In the genomic region with DNA sequence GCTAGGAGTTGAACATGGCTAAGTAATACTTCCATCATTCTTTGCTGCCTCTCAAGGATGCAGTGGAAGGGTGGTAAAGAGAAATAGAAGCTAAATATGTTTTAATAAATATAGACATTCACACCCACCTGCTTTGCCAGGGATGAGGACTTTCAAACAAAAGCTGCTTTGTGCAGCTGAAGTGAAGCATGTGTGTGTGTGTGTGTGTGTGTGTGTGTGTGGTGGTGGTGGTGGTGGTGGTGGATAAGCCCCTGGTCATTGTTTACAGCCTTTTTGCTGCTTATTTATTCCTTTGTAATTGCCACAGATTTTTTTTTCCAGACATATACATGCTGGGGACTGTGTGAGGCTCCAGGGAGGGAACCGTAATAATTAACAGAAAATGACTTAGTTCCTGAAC, we compare ENCODE assay signal across 27 mouse cellular contexts. TPM values are rescaled to one million over a fixed set of nuclear protein-coding genes. Genes with fewer than 3 reads are reported as not detected.
DNase-seq lines count a peak whose midpoint lies in the region; ATAC-seq and TF ChIP-seq lines count a peak whose summit lies in the region.
"Had no signal": no experiment of that assay in that cellular context is flagged by ENCODE, and none has a peak within 500 bp of the region (broad histone marks: within the 10 kb centered on the region; RNA-seq: fewer than 3 reads in every experiment).

No protein-coding gene starts in this region.

- H3K27me3 ChIP-seq in hindbrain, postnatal 0 days (ENCODE audit: insufficient read depth, low read length): no peaks in the 10 kb centered on the region
- peaks cover 28% of the 10 kb centered on the region for H3K27me3 ChIP-seq in hindbrain, embryonic 12.5 days
- 0 out of 2 replicates have a peak, but pooled peaks cover 1% of the 10 kb centered on the region for H3K27me3 ChIP-seq in midbrain, embryonic 12.5 days
- no peaks in the 10 kb centered on the region for H3K27me3 ChIP-seq in midbrain, embryonic 16.5 days (ENCODE audit: control insufficient read depth, insufficient read depth, low read depth, low read length)
- H3K27me3 ChIP-seq in forebrain, embryonic 14.5 days (replicated peaks; ENCODE audit: control insufficient read depth, insufficient read depth, low read length): no peaks in the 10 kb centered on the region
- H3K27me3 ChIP-seq: embryonic facial prominence, embryonic 12.5 days; liver, embryonic 12.5 days had no signal

- no peak overlapping the region for H3K27ac ChIP-seq in hindbrain, postnatal 0 days
- no peak overlapping the region for H3K27ac ChIP-seq in hindbrain, embryonic 12.5 days
- H3K27ac ChIP-seq in midbrain, embryonic 12.5 days (replicated peaks): peak overlapping the region; percentile 35; the same call in 1 of the 2 replicates
- H3K27ac ChIP-seq in midbrain, embryonic 16.5 days (ENCODE audit: low read length): no peak overlapping the region; the same call in 1 of the 2 replicates
- no peak overlapping the region for H3K27ac ChIP-seq in forebrain, embryonic 14.5 days (ENCODE audit: low read depth, low read length)
- H3K27ac ChIP-seq: embryonic facial prominence, embryonic 12.5 days; heart, adult 2 months; heart, embryonic 13.5 days; liver, embryonic 12.5 days had no signal

- no peak overlapping the region for H3K4me3 ChIP-seq in hindbrain, postnatal 0 days (ENCODE audit: low read length)
- H3K4me3 ChIP-seq in hindbrain, embryonic 12.5 days: no peak overlapping the region
- H3K4me3 ChIP-seq in midbrain, embryonic 12.5 days: no peak overlapping the region
- no peak overlapping the region for H3K4me3 ChIP-seq in midbrain, embryonic 16.5 days (ENCODE audit: low read depth, low read length)
- no peak overlapping the region for H3K4me3 ChIP-seq in forebrain, embryonic 14.5 days (ENCODE audit: low read depth, low read length)
- H3K4me3 ChIP-seq: embryonic facial prominence, embryonic 12.5 days; heart, adult 2 months; heart, embryonic 13.5 days; liver, embryonic 12.5 days had no signal

- WGBS in hindbrain, postnatal 0 days: 45% methylated on average over 1 of the region's 1 CpGs
- WGBS in hindbrain, embryonic 12.5 days: 71% methylated on average over 1 of the region's 1 CpGs
- WGBS in midbrain, embryonic 12.5 days: 47% methylated on average over 1 of the region's 1 CpGs
- 22% methylated on average over 1 of the region's 1 CpGs for WGBS in midbrain, embryonic 16.5 days
- WGBS in forebrain, embryonic 14.5 days: 0% methylated on average over 1 of the region's 1 CpGs

- H3K36me3 ChIP-seq in hindbrain, postnatal 0 days (ENCODE audit: insufficient read depth, low read length): no peaks in the 10 kb centered on the region
- no peaks in the 10 kb centered on the region for H3K36me3 ChIP-seq in hindbrain, embryonic 12.5 days
- H3K36me3 ChIP-seq in midbrain, embryonic 12.5 days: no peaks in the 10 kb centered on the region
- H3K36me3 ChIP-seq in midbrain, embryonic 16.5 days (ENCODE audit: control insufficient read depth, insufficient read depth, low read length): no peaks in the 10 kb centered on the region
- no peaks in the 10 kb centered on the region for H3K36me3 ChIP-seq in forebrain, embryonic 14.5 days (ENCODE audit: control insufficient read depth, insufficient read depth, low read length)
- H3K36me3 ChIP-seq: embryonic facial prominence, embryonic 12.5 days; heart, embryonic 13.5 days; liver, embryonic 12.5 days had no signal

- no peak overlapping the region for H3K9ac ChIP-seq in hindbrain, postnatal 0 days (replicated peaks; ENCODE audit: low read length)
- no peak overlapping the region for H3K9ac ChIP-seq in hindbrain, embryonic 12.5 days
- no peak overlapping the region for H3K9ac ChIP-seq in midbrain, embryonic 12.5 days (replicated peaks)
- H3K9ac ChIP-seq in midbrain, embryonic 16.5 days (ENCODE audit: low read depth, low read length): no peak overlapping the region
- 0 out of 2 replicates have a peak overlapping the region, but pooled peaks have one; percentile 2 for H3K9ac ChIP-seq in forebrain, embryonic 14.5 days (ENCODE audit: low read length)
- H3K9ac ChIP-seq: embryonic facial prominence, embryonic 12.5 days; heart, embryonic 13.5 days; liver, embryonic 12.5 days had no signal

- no peak overlapping the region for H3K4me2 ChIP-seq in hindbrain, postnatal 0 days (ENCODE audit: low read depth, low read length)
- no peak overlapping the region for H3K4me2 ChIP-seq in hindbrain, embryonic 12.5 days (replicated peaks)
- H3K4me2 ChIP-seq in midbrain, embryonic 12.5 days (replicated peaks): no peak overlapping the region
- no peak overlapping the region for H3K4me2 ChIP-seq in midbrain, embryonic 16.5 days (ENCODE audit: low read length)
- no peak overlapping the region for H3K4me2 ChIP-seq in forebrain, embryonic 14.5 days (ENCODE audit: low read length)
- H3K4me2 ChIP-seq: embryonic facial prominence, embryonic 12.5 days; heart, embryonic 13.5 days; liver, embryonic 12.5 days had no signal

- ATAC-seq in hindbrain, postnatal 0 days: peak; percentile 19; the same call in 1 of the 2 replicates
- ATAC-seq in hindbrain, embryonic 12.5 days (ENCODE audit: low FRiP score): no peak
- 0 out of 2 replicates have a peak, but pooled peaks have one; percentile 19 for ATAC-seq in midbrain, embryonic 12.5 days (ENCODE audit: low FRiP score, low read depth)
- ATAC-seq in midbrain, embryonic 16.5 days: no peak
- no peak for ATAC-seq in forebrain, embryonic 14.5 days
- ATAC-seq: activated CD4-positive, CD25-positive, alpha-beta regulatory T cell, adult 4 months; liver, embryonic 12.5 days had no signal

- TF ChIP-seq CTCF in hindbrain, postnatal 0 days (IDR thresholded peaks at IDR 0.05; ENCODE audit: low read depth): no peak

- H3K9me3 ChIP-seq in hindbrain, postnatal 0 days (ENCODE audit: low read length): no peaks in the 10 kb centered on the region
- H3K9me3 ChIP-seq in hindbrain, embryonic 12.5 days (replicated peaks): no peaks in the 10 kb centered on the region
- no peaks in the 10 kb centered on the region for H3K9me3 ChIP-seq in midbrain, embryonic 12.5 days
- H3K9me3 ChIP-seq in midbrain, embryonic 16.5 days (replicated peaks; ENCODE audit: control insufficient read depth, low read length, poor library complexity, severe bottlenecking): no peaks in the 10 kb centered on the region
- no peaks in the 10 kb centered on the region for H3K9me3 ChIP-seq in forebrain, embryonic 14.5 days (replicated peaks; ENCODE audit: control insufficient read depth, low read length)
- H3K9me3 ChIP-seq: embryonic facial prominence, embryonic 12.5 days; heart, embryonic 13.5 days; liver, embryonic 12.5 days had no signal

- H3K4me1 ChIP-seq in hindbrain, postnatal 0 days (ENCODE audit: insufficient read depth, low read length): peaks cover 10% of the 10 kb centered on the region; the same call in 1 of the 2 replicates
- H3K4me1 ChIP-seq in hindbrain, embryonic 12.5 days: peaks cover 11% of the 10 kb centered on the region
- peaks cover 27% of the 10 kb centered on the region for H3K4me1 ChIP-seq in midbrain, embryonic 12.5 days
- H3K4me1 ChIP-seq in midbrain, embryonic 16.5 days (ENCODE audit: control insufficient read depth, insufficient read depth, low read length): peaks cover 8% of the 10 kb centered on the region; the same call in 1 of the 2 replicates
- peaks cover 3% of the 10 kb centered on the region; the same call in 1 of the 2 replicates for H3K4me1 ChIP-seq in forebrain, embryonic 14.5 days (ENCODE audit: control insufficient read depth, insufficient read depth, low read length)

- no peak for DNase-seq in hindbrain, postnatal 0 days (ENCODE audit: low spot score)
- DNase-seq in forebrain, embryonic 14.5 days (ENCODE audit: low spot score): peak; percentile 15
- DNase-seq in retina, postnatal 1 day: peak; percentile 75
- DNase-seq in cerebellum, adult 9-11 months: no peak
- DNase-seq: adrenal gland, adult 8-10 months; cerebellum, postnatal 25 days; gastrocnemius, postnatal 36 days; heart, adult 2 months; heart, postnatal 14 days; kidney, adult 11 months; kidney, postnatal 10 days; lung, adult 18-20 months; lung, postnatal 10 days; right cerebral cortex, postnatal 25 days; spleen, adult 18-20 months; thymus, postnatal 14 days had no signal

RNA-seq across cellular contexts. Expression of gene F830045P16Rik, which starts 0.5 kb away (rescaled TPM):
- not detected in 2 replicates for total RNA-seq in hindbrain, postnatal 0 days (2014; rRNA removed)
- not detected in 2 replicates for polyA plus RNA-seq in hindbrain, postnatal 0 days (2015; fragmentation: Nextera tagmentation; extraction: Ambion mirVana)
- 0.10 TPM in 1 of 2 replicates, not detected in the other for polyA plus RNA-seq in hindbrain, embryonic 12.5 days (2016; fragmentation: Nextera tagmentation; extraction: Ambion mirVana)
- not detected in 2 replicates for polyA plus RNA-seq in midbrain, embryonic 12.5 days (2016; fragmentation: Nextera tagmentation; extraction: Ambion mirVana)
- polyA plus RNA-seq in midbrain, embryonic 16.5 days (2015; fragmentation: Nextera tagmentation; extraction: Ambion mirVana): not detected in 2 replicates
- not detected in 2 replicates for polyA plus RNA-seq in forebrain, embryonic 14.5 days (2014; fragmentation: Nextera tagmentation; extraction: Ambion mirVana)
- total RNA-seq: adrenal gland, adult 8-10 months; gastrocnemius, adult 18-20 months; gastrocnemius, postnatal 36 days; MEL had no signal
- polyA plus RNA-seq: activated CD4-positive, CD25-positive, alpha-beta regulatory T cell, adult 4 months; C2C12; embryonic facial prominence, embryonic 12.5 days; heart, adult 2 months; heart, embryonic 13.5 days; limb, embryonic 11.5 days; liver, embryonic 12.5 days had no signal

RNA-seq across cellular contexts. Expression of gene Sirpa, which starts 55.7 kb away (rescaled TPM):
- 87.7 and 135 TPM in 2 replicates for total RNA-seq in hindbrain, postnatal 0 days (2014; rRNA removed)
- polyA plus RNA-seq in hindbrain, postnatal 0 days (2015; fragmentation: Nextera tagmentation; extraction: Ambion mirVana): 35.8 and 37.1 TPM in 2 replicates
- 27.5 and 29.2 TPM in 2 replicates for polyA plus RNA-seq in hindbrain, embryonic 12.5 days (2016; fragmentation: Nextera tagmentation; extraction: Ambion mirVana)
- 18.3 and 21.6 TPM in 2 replicates for polyA plus RNA-seq in midbrain, embryonic 12.5 days (2016; fragmentation: Nextera tagmentation; extraction: Ambion mirVana)
- 41.3 and 45.9 TPM in 2 replicates for polyA plus RNA-seq in midbrain, embryonic 16.5 days (2015; fragmentation: Nextera tagmentation; extraction: Ambion mirVana)
- 24.8 and 31.0 TPM in 2 replicates for polyA plus RNA-seq in forebrain, embryonic 14.5 days (2014; fragmentation: Nextera tagmentation; extraction: Ambion mirVana)
- total RNA-seq: MEL had no signal

Comparison
In these comparisons a context has a peak if more than half of its experiments do, and no peak if none do; other contexts are left out.
1. ATAC-seq: peak in hindbrain, postnatal 0 days (single experiment) and midbrain, embryonic 12.5 days (single experiment); none in hindbrain, embryonic 12.5 days (single experiment), midbrain, embryonic 16.5 days (single experiment) and forebrain, embryonic 14.5 days (single experiment).
2. DNase-seq: peak in forebrain, embryonic 14.5 days (single experiment) and retina, postnatal 1 day (single experiment); none in hindbrain, postnatal 0 days (single experiment) and cerebellum, adult 9-11 months (single experiment).